Mouse (Mus musculus) cerebellum, postnatal 10 days (tissue): ENCODE measurements at regions not wholly inside any gene's neighbourhood (a gene's known extent, or its start where the extent isn't known, plus 50 kb on each side); places are given as distances from the start of the nearest gene placed in this dataset.
A peak's percentile ranks its signal among the peaks of the same experiment; 100 is the strongest.

Source experiments
- DNase-seq, 2 experiments: peaks; one replicate each; pipeline ENCODE4 v3.0.0; 2021; ENCODE audit warnings: mixed read lengths in 2 of 2

- DNase-seq: no peak
Measured at GRCm38 (mm10) chr3:112985094-112985636, 273.5 kb downstream of the Amy2a5 start.

GRCm38 (mm10) chr3:112953403-112954050 lies 305.1 kb downstream of the Amy2a5 start:
- no peak for DNase-seq

- DNase-seq: no peak
Measured at GRCm38 (mm10) chr3:112952227-112952626, 306.4 kb downstream of the Amy2a5 start.

- DNase-seq: peak; percentile 2 to 6
Measured at GRCm38 (mm10) chr3:112942036-112942626, 316.5 kb downstream of the Amy2a5 start.
